Mouse (Mus musculus): ENCODE measurements around the gene Rcn3. TPM values are rescaled to one million over a fixed set of nuclear protein-coding genes. Genes with fewer than 3 reads are reported as not detected.
A peak's percentile ranks its signal among the peaks of the same experiment; 100 is the strongest.
"Not testable (repeated sequence)": the region's sequence is repeated elsewhere in the genome, so short reads cannot be mapped to it uniquely, and the experiment has no call there.

Gene Rcn3
- polyA plus RNA-seq, 1 experiment from 2014 or later, result 313 TPM

GRCm38 (mm10) chr7:45126147-45126843 lies 34.3 kb upstream of the Rcn3 start:
- Histone ChIP-seq H3K36me3 (ENCODE audit: control insufficient read depth, insufficient read depth, low read length) (peaks cover 49% of the 10 kb centered on the region), H3K27me3 (replicated peaks; ENCODE audit: control insufficient read depth, insufficient read depth, low read length) (no peaks in the 10 kb centered on the region), H3K27ac (ENCODE audit: low read depth) (peak overlapping the region; percentile 91), H3K4me1 (replicated peaks; ENCODE audit: control insufficient read depth, insufficient read depth, low read length) (peaks cover 39% of the 10 kb centered on the region), H3K9ac (ENCODE audit: low read length) (peak overlapping the region; percentile 99), H3K4me2 (ENCODE audit: low read length) (peak overlapping the region; percentile 97), H3K9me3 (ENCODE audit: control insufficient read depth, low read length) (no peaks in the 10 kb centered on the region), H3K4me3 (ENCODE audit: low read depth, low read length) (peak overlapping the region; percentile 100)
- ATAC-seq (replicated peaks; ENCODE audit: low FRiP score, low TSS enrichment, low read depth), result no peak
- no peak for DNase-seq (ENCODE audit: low spot score)
- WGBS, result 75% methylated on average over 17 of the region's 17 CpGs

- 72% methylated on average over 5 of the region's 5 CpGs for WGBS
- Histone ChIP-seq H3K4me3 (ENCODE audit: low read depth, low read length) (peak overlapping the region; percentile 100), H3K36me3 (ENCODE audit: control insufficient read depth, insufficient read depth, low read length) (peaks cover 55% of the 10 kb centered on the region), H3K27ac (ENCODE audit: low read depth) (peak overlapping the region; percentile 9; the same call in 1 of the 2 replicates), H3K4me1 (replicated peaks; ENCODE audit: control insufficient read depth, insufficient read depth, low read length) (peaks cover 39% of the 10 kb centered on the region), H3K4me2 (ENCODE audit: low read length) (peak overlapping the region; percentile 97)
- not testable (repeated sequence) for H3K9ac ChIP-seq (ENCODE audit: low read length); H3K9me3 ChIP-seq (ENCODE audit: control insufficient read depth, low read length); H3K27me3 ChIP-seq (replicated peaks; ENCODE audit: control insufficient read depth, insufficient read depth, low read length); DNase-seq (ENCODE audit: low spot score); ATAC-seq (replicated peaks; ENCODE audit: low FRiP score, low TSS enrichment, low read depth)
These were observed 33.6 kb upstream of the Rcn3 start for GRCm38 (mm10) chr7:45125649-45126048.

- Histone ChIP-seq H3K4me1 (replicated peaks; ENCODE audit: control insufficient read depth, insufficient read depth, low read length) (peaks cover 39% of the 10 kb centered on the region), H3K9ac (ENCODE audit: low read length) (no peak overlapping the region; the same call in 1 of the 2 replicates), H3K27me3 (replicated peaks; ENCODE audit: control insufficient read depth, insufficient read depth, low read length) (no peaks in the 10 kb centered on the region), H3K9me3 (ENCODE audit: control insufficient read depth, low read length) (no peaks in the 10 kb centered on the region), H3K27ac (ENCODE audit: low read depth) (peak overlapping the region; percentile 9; the same call in 1 of the 2 replicates), H3K4me3 (ENCODE audit: low read depth, low read length) (0 out of 2 replicates have a peak overlapping the region, but pooled peaks have one; percentile 100), H3K4me2 (ENCODE audit: low read length) (peak overlapping the region; percentile 36), H3K36me3 (ENCODE audit: control insufficient read depth, insufficient read depth, low read length) (peaks cover 60% of the 10 kb centered on the region)
- peak; percentile 75 for DNase-seq (ENCODE audit: low spot score)
- no peak for ATAC-seq (replicated peaks; ENCODE audit: low FRiP score, low TSS enrichment, low read depth)
- WGBS, result 17% methylated on average over 7 of the region's 7 CpGs
These were observed 33.2 kb upstream of the Rcn3 start for GRCm38 (mm10) chr7:45125144-45125600.

- H3K4me1 ChIP-seq (replicated peaks; ENCODE audit: control insufficient read depth, insufficient read depth, low read length), result peaks cover 34% of the 10 kb centered on the region
These were observed 32.5 kb upstream of the Rcn3 start, which contains the start of gene Rps11 for GRCm38 (mm10) chr7:45124224-45125143. TSS of gene Rps11 (minus strand) at chr7:45124439.

GRCm38 (mm10) chr7:45123186-45123570 lies 31.2 kb upstream of the Rcn3 start:
- DNase-seq (ENCODE audit: low spot score) (no peak), ATAC-seq (replicated peaks; ENCODE audit: low FRiP score, low TSS enrichment, low read depth) (no peak)
- no peaks in the 10 kb centered on the region for H3K27me3 ChIP-seq (replicated peaks; ENCODE audit: control insufficient read depth, insufficient read depth, low read length)
- H3K4me3 ChIP-seq (ENCODE audit: low read depth, low read length), result peak overlapping the region; percentile 98
- H3K4me1 ChIP-seq (replicated peaks; ENCODE audit: control insufficient read depth, insufficient read depth, low read length), result peaks cover 31% of the 10 kb centered on the region; the same call in 1 of the 2 replicates
- peak overlapping the region; percentile 67 for H3K4me2 ChIP-seq (ENCODE audit: low read length)
- 0 out of 2 replicates have a peak overlapping the region, but pooled peaks have one; percentile 84 for H3K27ac ChIP-seq (ENCODE audit: low read depth)
- H3K36me3 ChIP-seq (ENCODE audit: control insufficient read depth, insufficient read depth, low read length), result peaks cover 77% of the 10 kb centered on the region
- 20% methylated on average over 12 of the region's 12 CpGs for WGBS
- peak overlapping the region; percentile 99 for H3K9ac ChIP-seq (ENCODE audit: low read length)
- H3K9me3 ChIP-seq (ENCODE audit: control insufficient read depth, low read length), result no peaks in the 10 kb centered on the region

More at GRCm38 (mm10) chr7:45124224-45125143, 32.5 kb upstream of the Rcn3 start, which contains the start of gene Rps11:
- Histone ChIP-seq H3K9ac (ENCODE audit: low read length) (peak within 1 kb of the TSS; percentile 99), H3K36me3 (ENCODE audit: control insufficient read depth, insufficient read depth, low read length) (peaks cover 67% of the 10 kb centered on the region), H3K9me3 (ENCODE audit: control insufficient read depth, low read length) (no peaks in the 10 kb centered on the region), H3K27me3 (replicated peaks; ENCODE audit: control insufficient read depth, insufficient read depth, low read length) (no peaks in the 10 kb centered on the region), H3K4me2 (ENCODE audit: low read length) (peak within 1 kb of the TSS; percentile 67), H3K27ac (ENCODE audit: low read depth) (peak within 1 kb of the TSS; percentile 86), H3K4me3 (ENCODE audit: low read depth, low read length) (peak within 1 kb of the TSS; percentile 98)
- 1% methylated on average over 59 of the region's 59 CpGs for WGBS
- peak; percentile 82 for ATAC-seq (replicated peaks; ENCODE audit: low FRiP score, low TSS enrichment, low read depth)
- DNase-seq (ENCODE audit: low spot score), result peak; percentile 97

GRCm38 (mm10) chr7:45122561-45123185 lies 30.7 kb upstream of the Rcn3 start:
- H3K4me1 ChIP-seq (replicated peaks; ENCODE audit: control insufficient read depth, insufficient read depth, low read length), result peaks cover 35% of the 10 kb centered on the region; the same call in 1 of the 2 replicates
- 83% methylated on average over 15 of the region's 15 CpGs for WGBS
- 0 out of 2 replicates have a peak overlapping the region, but pooled peaks have one; percentile 84 for H3K27ac ChIP-seq (ENCODE audit: low read depth)
- H3K4me3 ChIP-seq (ENCODE audit: low read depth, low read length), result peak overlapping the region; percentile 98
- ATAC-seq (replicated peaks; ENCODE audit: low FRiP score, low TSS enrichment, low read depth), result no peak
- peaks cover 76% of the 10 kb centered on the region for H3K36me3 ChIP-seq (ENCODE audit: control insufficient read depth, insufficient read depth, low read length)
- no peak for DNase-seq (ENCODE audit: low spot score)
- H3K9ac ChIP-seq (ENCODE audit: low read length), result peak overlapping the region; percentile 99
- H3K27me3 ChIP-seq (replicated peaks; ENCODE audit: control insufficient read depth, insufficient read depth, low read length), result no peaks in the 10 kb centered on the region
- no peaks in the 10 kb centered on the region for H3K9me3 ChIP-seq (ENCODE audit: control insufficient read depth, low read length)
- H3K4me2 ChIP-seq (ENCODE audit: low read length), result peak overlapping the region; percentile 67

- Histone ChIP-seq H3K4me2 (ENCODE audit: low read length) (peak overlapping the region; percentile 20; the same call in 1 of the 2 replicates), H3K4me3 (ENCODE audit: low read depth, low read length) (no peak overlapping the region), H3K27me3 (replicated peaks; ENCODE audit: control insufficient read depth, insufficient read depth, low read length) (no peaks in the 10 kb centered on the region), H3K36me3 (ENCODE audit: control insufficient read depth, insufficient read depth, low read length) (peaks cover 69% of the 10 kb centered on the region), H3K4me1 (replicated peaks; ENCODE audit: control insufficient read depth, insufficient read depth, low read length) (peaks cover 35% of the 10 kb centered on the region; the same call in 1 of the 2 replicates), H3K27ac (ENCODE audit: low read depth) (no peak overlapping the region), H3K9me3 (ENCODE audit: control insufficient read depth, low read length) (no peaks in the 10 kb centered on the region), H3K9ac (ENCODE audit: low read length) (peak overlapping the region; percentile 22; the same call in 1 of the 2 replicates)
- DNase-seq (ENCODE audit: low spot score) (no peak), ATAC-seq (replicated peaks; ENCODE audit: low FRiP score, low TSS enrichment, low read depth) (no peak)
These were observed 29.9 kb upstream of the Rcn3 start for GRCm38 (mm10) chr7:45121966-45122365.

GRCm38 (mm10) chr7:45121404-45121803 lies 29.4 kb upstream of the Rcn3 start:
- Histone ChIP-seq H3K4me3 (ENCODE audit: low read depth, low read length) (no peak overlapping the region), H3K27me3 (replicated peaks; ENCODE audit: control insufficient read depth, insufficient read depth, low read length) (no peaks in the 10 kb centered on the region), H3K4me1 (replicated peaks; ENCODE audit: control insufficient read depth, insufficient read depth, low read length) (peaks cover 32% of the 10 kb centered on the region; the same call in 1 of the 2 replicates), H3K27ac (ENCODE audit: low read depth) (no peak overlapping the region), H3K9ac (ENCODE audit: low read length) (peak overlapping the region; percentile 22; the same call in 1 of the 2 replicates), H3K4me2 (ENCODE audit: low read length) (peak overlapping the region; percentile 20; the same call in 1 of the 2 replicates), H3K36me3 (ENCODE audit: control insufficient read depth, insufficient read depth, low read length) (peaks cover 64% of the 10 kb centered on the region), H3K9me3 (ENCODE audit: control insufficient read depth, low read length) (no peaks in the 10 kb centered on the region)
- DNase-seq (ENCODE audit: low spot score) (no peak), ATAC-seq (replicated peaks; ENCODE audit: low FRiP score, low TSS enrichment, low read depth) (no peak)
- 55% methylated on average over 8 of the region's 8 CpGs for WGBS
